Mouse (Mus musculus) heart, adult 2 months (tissue): ENCODE measurements around the gene Gm45808. TPM values are rescaled to one million over a fixed set of nuclear protein-coding genes. Genes with fewer than 3 reads are reported as not detected.
"Not testable (repeated sequence)": the region's sequence is repeated elsewhere in the genome, so short reads cannot be mapped to it uniquely, and the experiment has no call there.

Source experiments
- DNase-seq, 2 experiments: peaks; one replicate each; pipeline ENCODE4 v3.0.0; 2021
- H3K27ac ChIP-seq: fragments of 200-600 bp; 2 replicates; pipeline ENCODE4 v1.8.1; 2022
- H3K27me3 ChIP-seq: fragments of 200-500 bp; 2 replicates; pipeline ENCODE4 v1.6.1; 2012; ENCODE audit warnings: mild to moderate bottlenecking, low read length, inconsistent platforms, mixed read lengths; ENCODE audit not compliant: control insufficient read depth, insufficient read depth
- H3K36me3 ChIP-seq: fragments of 200-500 bp; 2 replicates; pipeline ENCODE4 v1.6.1; 2012; ENCODE audit warnings: low read length, inconsistent platforms; ENCODE audit not compliant: control insufficient read depth, insufficient read depth
- H3K4me1 ChIP-seq: fragments of 200-500 bp; 2 replicates; pipeline ENCODE4 v1.6.1; 2011; ENCODE audit warnings: low read length; ENCODE audit not compliant: control insufficient read depth, insufficient read depth
- H3K4me3 ChIP-seq: fragments of 200-600 bp; 2 replicates; pipeline ENCODE4 v1.8.1; 2022
- H3K79me2 ChIP-seq: fragments of 200-500 bp; replicated peaks from 2 replicates; pipeline ENCODE4 v1.6.1; 2012; ENCODE audit warnings: mild to moderate bottlenecking, inconsistent platforms, low read length, moderate library complexity, mixed read lengths; ENCODE audit not compliant: control insufficient read depth, insufficient read depth
- H3K9ac ChIP-seq: fragments of 200-500 bp; 2 replicates; pipeline ENCODE4 v1.6.1; 2012; ENCODE audit warnings: low read depth, mild to moderate bottlenecking, control low read depth, inconsistent platforms, low read length, mixed read lengths
- CTCF ChIP-seq: fragments of 200-600 bp; IDR thresholded peaks from 2 replicates; pipeline ENCODE4 v1.8.1; 2022; ENCODE audit warnings: antibody characterized with exemption, mild to moderate bottlenecking, moderate library complexity
- EP300 ChIP-seq: fragments of 200-500 bp; IDR thresholded peaks from 2 replicates; pipeline ENCODE4 v1.6.1; 2011; ENCODE audit warnings: low read depth, low read length, control low read depth; ENCODE audit not compliant: insufficient read depth
- POLR2A ChIP-seq: fragments of 200-500 bp; IDR thresholded peaks from 2 replicates; pipeline ENCODE4 v1.6.1; 2011; ENCODE audit warnings: mild to moderate bottlenecking, low read depth, low read length, control low read depth; ENCODE audit not compliant: insufficient read depth
- WGBS: fragments of 180-500 bp; shearing (Covaris S2); methylation state at CpG from one replicate; pipeline ENCODE4 v1.1.7; 2018; 5-methylcytosine and 5-hydroxymethylcytosine counted together
- intact Hi-C: fragments of 180-260 bp; cut with DNase I; formaldehyde crosslinking; loops from one replicate; pipeline ENCODE4 v1.15.1; 2025
- polyA plus RNA-seq: library from polyadenylated mRNA; depleted of rRNA; stranded (reverse); fragments of >200 nt; gene quantifications from 2 replicates; pipeline ENCODE4 v1.2.3, GENCODE M21; 2012
- total RNA-seq, 2 experiments: library from RNA; stranded (reverse); gene quantifications; 2 replicates each; pipeline ENCODE4 v1.2.3; 2021

Gene Gm45808
- total and polyA plus RNA-seq, 3 experiments, result 1.6 to 8.1 (median 4.8) TPM

DNA sequence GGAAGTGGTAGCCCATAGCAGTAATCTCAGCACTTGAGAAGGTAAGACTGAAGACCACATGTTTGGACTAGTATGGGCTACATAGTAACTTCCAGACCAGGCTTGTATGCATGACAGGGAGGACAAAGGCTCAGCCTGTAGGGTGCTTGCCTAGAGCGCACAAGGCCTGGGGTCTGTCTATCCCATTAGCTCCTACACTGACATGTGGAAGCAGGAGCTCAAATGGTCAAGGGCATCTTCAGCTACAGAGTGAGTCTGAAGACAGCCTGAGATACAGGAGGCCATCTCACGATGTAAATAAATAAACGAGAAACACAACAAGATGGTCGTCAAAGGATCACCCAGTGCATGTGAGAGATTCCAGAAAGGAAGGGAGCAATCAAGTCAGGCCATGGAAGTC lies 24.3 kb downstream of the Gm45808 start:
- intact Hi-C loops, result loop anchor here (5.0 to 10.0 kb wide), 2 partner anchors 240 to 342 kb away; no protein-coding TSS in a partner anchor
- DNase-seq, result no peak
- WGBS, result 85% methylated on average over 4 of the region's 4 CpGs

DNA sequence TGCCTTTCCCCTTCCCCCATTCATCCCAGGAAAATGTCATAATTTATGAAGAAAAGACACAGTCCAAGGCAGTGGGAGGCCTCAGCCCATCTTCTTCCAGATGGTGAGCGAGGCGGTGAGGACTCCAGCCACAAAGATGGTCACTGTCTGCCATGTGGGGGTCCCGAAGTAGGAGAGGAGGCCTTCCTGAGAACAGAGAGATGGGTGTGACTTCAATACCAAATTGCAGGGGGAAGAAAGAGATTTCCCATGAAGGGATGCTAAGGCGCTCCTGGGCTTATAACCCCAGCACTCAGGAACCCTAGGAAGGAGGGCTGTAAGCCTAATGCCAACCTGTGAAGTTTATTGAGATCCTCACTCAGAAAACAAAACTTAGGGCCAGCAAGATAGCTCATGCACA lies 24.8 kb downstream of the Gm45808 start:
- Histone ChIP-seq H3K27me3 (no peaks in the 10 kb centered on the region), H3K9ac (no peak overlapping the region), H3K4me3 (no peak overlapping the region), H3K79me2 (no peaks in the 10 kb centered on the region), H3K4me1 (peaks cover 17% of the 10 kb centered on the region), H3K36me3 (peaks cover 12% of the 10 kb centered on the region), H3K27ac (no peak overlapping the region)
- no peak for DNase-seq
- 93% methylated on average over 4 of the region's 4 CpGs for WGBS
- TF ChIP-seq POLR2A, result no peak
- intact Hi-C loops, result loop anchor here (5.0 to 10.0 kb wide), 2 partner anchors 241 to 343 kb away; no protein-coding TSS in a partner anchor

More for the DNA sequence above, 24.3 kb downstream of the Gm45808 start:
- Histone ChIP-seq H3K36me3 (peaks cover 12% of the 10 kb centered on the region), H3K79me2 (no peaks in the 10 kb centered on the region), H3K4me1 (peaks cover 14% of the 10 kb centered on the region), H3K9ac (no peak overlapping the region), H3K27me3 (no peaks in the 10 kb centered on the region), H3K27ac (no peak overlapping the region), H3K4me3 (no peak overlapping the region)
- TF ChIP-seq EP300, result no peak
- TF ChIP-seq CTCF, result no peak
- TF ChIP-seq POLR2A, result no peak

DNA sequence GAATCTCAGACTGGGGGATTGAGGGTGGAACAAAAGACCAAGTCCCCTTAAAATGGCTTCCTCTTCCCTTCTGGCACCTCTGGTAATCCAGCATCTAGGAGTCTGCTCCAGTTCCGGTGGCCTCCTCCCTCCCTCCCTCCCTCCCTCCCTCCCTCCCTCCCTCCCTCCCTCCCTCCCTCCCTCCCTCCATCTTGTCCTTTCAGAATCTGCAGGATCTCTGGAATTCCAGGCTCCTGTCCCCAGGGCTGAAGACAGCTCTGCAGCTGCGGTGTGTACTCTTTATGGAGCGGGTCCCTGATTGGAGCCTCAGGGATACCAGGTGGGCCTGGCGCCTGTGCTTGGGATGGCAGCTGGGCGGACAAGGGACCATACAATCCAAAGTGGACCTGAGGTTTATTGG lies 25.3 kb downstream of the Gm45808 start:
- H3K4me3 ChIP-seq, result no peak overlapping the region
- WGBS, result 62% methylated on average over 5 of the region's 5 CpGs
- TF ChIP-seq CTCF, result no peak
- TF ChIP-seq POLR2A, result no peak
- TF ChIP-seq EP300, result no peak
- DNase-seq, result peak in 1 of 2 experiments; percentile 28
- peak overlapping the region; percentile 96 for H3K27ac ChIP-seq
- H3K79me2 ChIP-seq, result no peaks in the 10 kb centered on the region
- H3K27me3 ChIP-seq, result no peaks in the 10 kb centered on the region
- peaks cover 12% of the 10 kb centered on the region for H3K36me3 ChIP-seq
- peaks cover 17% of the 10 kb centered on the region for H3K4me1 ChIP-seq
- H3K9ac ChIP-seq, result no peak overlapping the region
- intact Hi-C loops, result loop anchor here (5.0 to 10.0 kb wide), 2 partner anchors 241 to 343 kb away; no protein-coding TSS in a partner anchor

DNA sequence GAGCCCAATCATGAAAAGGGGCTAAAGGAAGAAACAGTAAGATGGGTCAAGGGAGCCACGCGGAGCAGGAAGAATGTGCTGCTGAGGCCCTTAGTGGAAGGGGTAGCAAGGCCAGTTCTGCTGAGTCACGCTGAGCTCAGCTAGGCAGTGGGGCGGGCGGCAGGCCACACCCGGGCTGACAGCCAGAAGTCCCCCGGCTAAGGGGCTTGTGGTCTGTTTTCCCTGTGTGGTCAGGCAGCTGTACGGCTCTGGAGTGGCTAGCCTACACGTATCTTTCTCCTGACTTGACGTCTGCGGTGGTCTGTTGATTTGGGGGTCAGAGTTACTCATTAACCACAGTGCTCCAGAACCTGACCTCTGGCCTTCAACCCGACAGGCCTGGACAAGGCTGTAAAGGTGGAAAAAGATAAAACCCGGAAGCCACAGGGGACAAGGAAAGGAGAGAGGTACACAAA lies 25.7 kb downstream of the Gm45808 start:
- Histone ChIP-seq H3K9ac (0 out of 2 replicates have a peak overlapping the region, but pooled peaks have one; percentile 2), H3K27ac (peak overlapping the region; percentile 96), H3K27me3 (no peaks in the 10 kb centered on the region), H3K4me1 (peaks cover 16% of the 10 kb centered on the region), H3K36me3 (peaks cover 12% of the 10 kb centered on the region), H3K79me2 (no peaks in the 10 kb centered on the region), H3K4me3 (no peak overlapping the region)
- intact Hi-C loops, result loop anchor here (5.0 to 10.0 kb wide), 2 partner anchors 241 to 344 kb away; no protein-coding TSS in a partner anchor
- TF ChIP-seq EP300 (no peak), CTCF (no peak), POLR2A (no peak; the same call in 1 of the 2 replicates)
- peak; percentile 78 to 79 for DNase-seq
- WGBS, result 34% methylated on average over 13 of the region's 13 CpGs

DNA sequence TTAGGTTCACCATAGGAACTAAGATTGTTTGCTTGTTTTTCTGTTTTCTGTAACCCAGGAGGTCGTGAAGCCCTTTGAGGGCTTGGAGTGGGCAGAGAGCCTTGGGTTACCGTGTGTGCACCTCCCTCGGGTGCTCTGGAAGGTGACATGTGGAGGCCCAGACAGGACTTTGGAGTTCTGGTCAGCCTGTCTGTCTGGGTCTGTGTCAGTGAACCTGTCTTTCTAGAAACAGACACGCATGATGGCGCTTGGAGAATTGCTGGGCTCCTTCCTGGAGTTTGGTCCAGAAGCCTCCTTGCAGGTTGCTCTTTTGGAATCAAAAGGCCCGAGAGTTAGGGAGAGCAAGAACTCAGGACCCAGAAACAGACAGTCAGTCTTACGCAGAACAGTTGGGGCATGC lies 26.2 kb downstream of the Gm45808 start:
- Histone ChIP-seq H3K27me3 (no peaks in the 10 kb centered on the region), H3K4me3 (peak overlapping the region; percentile 54), H3K27ac (peak overlapping the region; percentile 96), H3K36me3 (peaks cover 12% of the 10 kb centered on the region), H3K4me1 (peaks cover 15% of the 10 kb centered on the region), H3K79me2 (no peaks in the 10 kb centered on the region), H3K9ac (peak overlapping the region; percentile 64; the same call in 1 of the 2 replicates)
- TF ChIP-seq EP300 (no peak), POLR2A (no peak), CTCF (no peak)
- DNase-seq, result peak; percentile 43 to 51
- 60% methylated on average over 7 of the region's 7 CpGs for WGBS
- intact Hi-C loops, result loop anchor here (5.0 to 10.0 kb wide), 2 partner anchors 242 to 344 kb away; no protein-coding TSS in a partner anchor

DNA sequence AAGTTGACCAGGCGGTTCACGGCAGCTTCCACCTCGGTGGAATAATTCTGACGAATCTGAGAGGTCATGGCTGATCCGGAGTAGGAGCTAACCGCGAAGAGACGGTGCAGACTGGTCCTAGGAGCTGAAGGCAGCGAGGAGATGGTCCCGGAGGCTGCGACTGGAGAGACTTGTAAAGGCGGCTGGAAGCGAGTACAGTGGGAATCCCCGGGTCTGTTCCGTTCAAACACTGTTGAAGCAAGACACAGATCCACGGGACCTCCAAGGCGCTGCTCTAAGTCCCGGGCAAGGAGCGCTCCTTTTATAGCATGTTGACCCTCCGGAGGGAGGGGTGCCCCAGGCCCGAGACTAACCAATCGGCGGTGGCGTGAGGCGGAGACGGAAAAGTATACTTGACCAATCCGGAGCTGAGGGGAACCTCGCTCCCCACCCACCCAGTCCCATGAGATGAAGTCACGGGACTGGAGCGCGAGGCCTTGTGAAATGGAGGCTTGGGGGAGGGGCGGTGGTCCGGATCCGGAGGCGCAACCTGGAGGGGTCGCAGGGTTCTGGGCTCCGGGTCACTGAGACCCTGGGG lies 27.0 kb downstream of the Gm45808 start, which contains the start of gene Ftl1:
Gene Ftl1, minus strand, starts transcription at position 321 of the 577 bp plus-strand sequence.
- WGBS, result 1% methylated on average over 33 of the region's 37 CpGs
- Histone ChIP-seq H3K9ac (peak within 1 kb of the TSS; percentile 72), H3K36me3 (peaks cover 12% of the 10 kb centered on the region), H3K27ac (peak within 1 kb of the TSS; percentile 96), H3K4me3 (peak within 1 kb of the TSS; percentile 59), H3K4me1 (peaks cover 15% of the 10 kb centered on the region)
- 0 out of 2 replicates have a peak, but pooled peaks have one; percentile 18 for TF ChIP-seq EP300
- peak; percentile 98 for TF ChIP-seq POLR2A
- intact Hi-C loops, result loop anchor here (1.0 to 10.0 kb wide), 3 partner anchors 25 to 345 kb away; partner anchors contain the start of gene Gys1
- H3K79me2 ChIP-seq, H3K27me3 ChIP-seq: not testable (repeated sequence)
- DNase-seq, result peak; percentile 94 to 98
